Mouse (Mus musculus): ENCODE results near the gene Lama5.

GRCm38 (mm10) chr2:180197323-180198037 is 28.2 kb downstream of the Lama5 start:
- TF ChIP-seq CTCF (IDR thresholded peaks at IDR 0.05; ENCODE audit: low read depth, low read length) (no peak), POLR2A (IDR thresholded peaks at IDR 0.05; ENCODE audit: borderline replicate concordance, low read depth, low read length) (no peak)

All from bone marrow macrophage, adult 2 months (primary cell).